Comparison of ENCODE assay signal across 19 mouse cellular contexts in genomic region chr7:58801791-58802190, GRCm38 (mm10).
DNase-seq lines count a peak whose midpoint lies in the region; ATAC-seq and TF ChIP-seq lines count a peak whose summit lies in the region.
"Had no signal": no experiment of that assay in that cellular context is flagged by ENCODE, and none has a peak within 500 bp of the region (broad histone marks: within the 10 kb centered on the region; RNA-seq: fewer than 3 reads in every experiment).

No protein-coding gene starts in this region.

- no peaks in the 10 kb centered on the region for H3K27me3 ChIP-seq in heart, embryonic 15.5 days
- H3K27me3 ChIP-seq in lung, embryonic 14.5 days (ENCODE audit: insufficient read depth, low read length) = no peaks in the 10 kb centered on the region
- H3K27me3 ChIP-seq in Patski = no peaks in the 10 kb centered on the region
- no peaks in the 10 kb centered on the region for H3K27me3 ChIP-seq in hindbrain, embryonic 16.5 days (replicated peaks; ENCODE audit: control insufficient read depth, insufficient read depth, low read length)
- H3K27me3 ChIP-seq: embryonic facial prominence, embryonic 12.5 days; forebrain, embryonic 15.5 days; hindbrain, embryonic 15.5 days had no signal

- no peaks in the 10 kb centered on the region for H3K36me3 ChIP-seq in heart, embryonic 15.5 days
- no peaks in the 10 kb centered on the region for H3K36me3 ChIP-seq in lung, embryonic 14.5 days (ENCODE audit: insufficient read depth)
- no peaks in the 10 kb centered on the region for H3K36me3 ChIP-seq in hindbrain, embryonic 16.5 days (ENCODE audit: control insufficient read depth, insufficient read depth, low read length)
- H3K36me3 ChIP-seq: forebrain, embryonic 15.5 days; heart, embryonic 10.5 days; hindbrain, embryonic 15.5 days had no signal

- no peak overlapping the region for H3K27ac ChIP-seq in heart, embryonic 15.5 days
- no peak overlapping the region for H3K27ac ChIP-seq in lung, embryonic 14.5 days (ENCODE audit: low read depth)
- no peak overlapping the region for H3K27ac ChIP-seq in hindbrain, embryonic 16.5 days (ENCODE audit: low read depth, low read length)
- H3K27ac ChIP-seq: embryonic facial prominence, embryonic 12.5 days; forebrain, embryonic 15.5 days; heart, embryonic 10.5 days; hindbrain, embryonic 10.5 days; hindbrain, embryonic 15.5 days had no signal

- 57% methylated on average over 2 of the region's 2 CpGs for WGBS in heart, embryonic 15.5 days
- WGBS in lung, embryonic 14.5 days = 68% methylated on average over 2 of the region's 2 CpGs
- WGBS in hindbrain, embryonic 16.5 days = 88% methylated on average over 2 of the region's 2 CpGs

- no peak overlapping the region for H3K4me3 ChIP-seq in heart, embryonic 15.5 days
- no peak overlapping the region for H3K4me3 ChIP-seq in lung, embryonic 14.5 days (ENCODE audit: low read depth, low read length)
- no peak overlapping the region for H3K4me3 ChIP-seq in hindbrain, embryonic 16.5 days (ENCODE audit: low read length)
- H3K4me3 ChIP-seq: embryonic facial prominence, embryonic 12.5 days; forebrain, embryonic 15.5 days; heart, embryonic 10.5 days; hindbrain, embryonic 10.5 days; hindbrain, embryonic 15.5 days had no signal

- CTCF ChIA-PET in Patski (lab: Charles Lee) = interaction anchor here (1.1 kb wide), 1 partner anchor 10 kb away, joined by 4 read pairs; no protein-coding TSS in a partner anchor

- H3K4me2 ChIP-seq in heart, embryonic 15.5 days = no peak overlapping the region
- H3K4me2 ChIP-seq in lung, embryonic 14.5 days = no peak overlapping the region
- H3K4me2 ChIP-seq in hindbrain, embryonic 16.5 days (ENCODE audit: low read length) = no peak overlapping the region
- H3K4me2 ChIP-seq: embryonic facial prominence, embryonic 12.5 days; forebrain, embryonic 15.5 days; hindbrain, embryonic 15.5 days had no signal

- peaks cover 15% of the 10 kb centered on the region for H3K4me1 ChIP-seq in heart, embryonic 15.5 days (replicated peaks)
- no peaks in the 10 kb centered on the region for H3K4me1 ChIP-seq in lung, embryonic 14.5 days (ENCODE audit: insufficient read depth)
- no peaks in the 10 kb centered on the region for H3K4me1 ChIP-seq in hindbrain, embryonic 16.5 days (ENCODE audit: control insufficient read depth, insufficient read depth, low read depth, low read length)
- H3K4me1 ChIP-seq: embryonic facial prominence, embryonic 12.5 days; forebrain, embryonic 15.5 days; hindbrain, embryonic 10.5 days; hindbrain, embryonic 15.5 days had no signal

- no peaks in the 10 kb centered on the region for H3K9me3 ChIP-seq in heart, embryonic 15.5 days (replicated peaks)
- no peaks in the 10 kb centered on the region for H3K9me3 ChIP-seq in lung, embryonic 14.5 days (ENCODE audit: low read depth, low read length)
- H3K9me3 ChIP-seq in hindbrain, embryonic 16.5 days (ENCODE audit: control insufficient read depth, low read length) = no peaks in the 10 kb centered on the region
- H3K9me3 ChIP-seq: embryonic facial prominence, embryonic 12.5 days; forebrain, embryonic 15.5 days; heart, embryonic 10.5 days; hindbrain, embryonic 10.5 days; hindbrain, embryonic 15.5 days had no signal

- no peak for DNase-seq in heart, postnatal 10 days
- peak; percentile 39 for DNase-seq in lung, embryonic 14.5 days
- no peak for DNase-seq in lung, postnatal 36 days
- no peak for DNase-seq in Patski (ENCODE audit: low read depth, low spot score)
- DNase-seq in thymus, postnatal 4 days = no peak
- DNase-seq: cerebellum, adult 11-12 months; cerebellum, adult 9-10 months; cerebellum, postnatal 25 days; gastrocnemius, postnatal 10 days; heart, adult 18-20 months had no signal

- in situ Hi-C loops in Patski (cut with MboI; ENCODE audit: low pct_unique_long_range_greater_than_20kb) = loop anchor here (25.0 kb wide), 1 partner anchor 511 kb away; no protein-coding TSS in a partner anchor

- H3K9ac ChIP-seq in heart, embryonic 15.5 days = no peak overlapping the region
- no peak overlapping the region for H3K9ac ChIP-seq in lung, embryonic 14.5 days
- H3K9ac ChIP-seq in hindbrain, embryonic 16.5 days (ENCODE audit: low read depth, low read length) = no peak overlapping the region
- H3K9ac ChIP-seq: embryonic facial prominence, embryonic 12.5 days; forebrain, embryonic 15.5 days; hindbrain, embryonic 15.5 days had no signal

- ATAC-seq in heart, embryonic 15.5 days (replicated peaks; ENCODE audit: insufficient number of reproducible peaks, insufficient read depth, low FRiP score, low read depth) = 0 out of 2 replicates have a peak, but pooled peaks have one; percentile 10
- ATAC-seq in lung, embryonic 14.5 days (ENCODE audit: insufficient read depth) = no peak
- ATAC-seq in Patski = peak; percentile 49
- no peak for ATAC-seq in hindbrain, embryonic 16.5 days
- ATAC-seq: forebrain, embryonic 15.5 days; inflammation-experienced regulatory T-cells, adult 6 months; intestine, postnatal 0 days had no signal

- no peak for TF ChIP-seq CTCF in lung, embryonic 14.5 days (IDR thresholded peaks at IDR 0.05; ENCODE audit: low read depth)
- no peak for TF ChIP-seq CTCF in Patski (IDR thresholded peaks at IDR 0.05)

- intact Hi-C loops in heart, postnatal 10 days (cut with DNase I) = no loop called here

- POLR2A ChIA-PET in Patski (lab: Charles Lee) = no interaction called here

Comparison
In these comparisons a context has a peak if more than half of its experiments do, and no peak if none do; other contexts are left out.
1. ATAC-seq: peak in heart, embryonic 15.5 days (single experiment) and Patski (single experiment); none in lung, embryonic 14.5 days (single experiment) and hindbrain, embryonic 16.5 days (single experiment).